Mouse (Mus musculus) skeletal muscle tissue, adult 2 months (tissue): Measurements from ENCODE around the gene Olfr1537.

Experiments
- DNase-seq: peaks from one replicate; pipeline ENCODE4 v3.0.0-alpha.2; 2012; ENCODE audit warnings: low read depth, low spot score

Gene Olfr1537

DNA sequence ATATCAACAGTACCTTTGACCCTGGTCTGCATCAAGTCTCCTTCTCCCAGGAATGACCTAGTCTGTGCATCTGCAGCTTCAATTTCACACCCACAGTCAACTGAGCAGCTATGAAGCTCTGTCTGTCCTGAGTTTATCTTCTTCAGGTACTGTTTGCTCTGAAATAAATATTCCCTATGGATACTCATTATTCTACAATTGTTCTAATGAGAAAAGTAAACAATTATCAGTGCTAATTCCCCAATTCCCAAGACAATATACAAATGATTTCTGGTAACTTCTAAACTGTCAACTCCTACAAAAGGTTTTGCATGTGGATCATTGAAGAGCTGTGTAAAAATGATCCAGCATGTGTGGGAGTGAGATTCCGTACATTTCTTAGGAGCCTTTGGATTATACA is at the start of gene Olfr1537:
Olfr1537 (minus strand) TSS at position 101 of the 400 bp plus-strand sequence.
- DNase-seq, result no peak

DNA sequence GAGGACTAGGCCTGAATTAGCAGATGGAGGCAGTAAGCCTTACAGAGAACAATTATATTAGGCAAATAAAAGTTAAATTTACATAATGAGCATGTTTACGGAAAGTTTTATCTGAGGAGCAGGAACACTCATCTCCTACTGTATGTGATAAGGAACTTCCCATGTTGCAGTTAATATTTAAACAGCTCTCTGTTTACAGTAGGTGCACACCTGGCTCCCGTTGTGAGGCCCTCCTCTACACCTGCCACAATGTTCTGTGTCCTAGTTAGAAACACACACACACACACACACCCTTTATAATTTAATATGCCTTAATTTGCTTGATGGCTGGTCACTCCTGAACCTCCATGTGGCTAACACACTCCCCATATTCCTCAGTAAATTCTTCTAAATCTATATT is 37.3 kb upstream of the Olfr1537 start:
- no peak for DNase-seq

DNA sequence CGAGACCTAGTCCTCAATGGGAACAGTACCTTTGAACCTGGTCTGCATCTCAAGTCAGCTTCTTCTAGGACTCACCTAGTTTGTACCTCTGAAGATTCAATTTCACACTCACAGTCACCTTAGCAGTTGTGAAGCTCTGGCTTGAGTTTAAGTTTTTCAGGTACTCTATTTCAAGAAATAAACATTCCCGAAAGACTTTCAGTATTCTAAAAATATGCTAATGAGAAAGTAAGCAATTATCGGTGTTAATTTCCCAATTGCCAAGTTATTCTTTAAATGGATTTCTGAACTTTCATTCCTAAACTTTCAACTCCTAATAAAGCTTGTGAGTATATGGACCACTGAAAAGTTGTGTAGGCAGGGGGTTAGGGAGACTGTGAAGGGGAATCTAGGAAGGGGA is 26.9 kb upstream of the Olfr1537 start, which contains the start of gene Olfr945:
Olfr945 (minus strand) TSS at position 101 of the 400 bp plus-strand sequence.
- no peak for DNase-seq

DNA sequence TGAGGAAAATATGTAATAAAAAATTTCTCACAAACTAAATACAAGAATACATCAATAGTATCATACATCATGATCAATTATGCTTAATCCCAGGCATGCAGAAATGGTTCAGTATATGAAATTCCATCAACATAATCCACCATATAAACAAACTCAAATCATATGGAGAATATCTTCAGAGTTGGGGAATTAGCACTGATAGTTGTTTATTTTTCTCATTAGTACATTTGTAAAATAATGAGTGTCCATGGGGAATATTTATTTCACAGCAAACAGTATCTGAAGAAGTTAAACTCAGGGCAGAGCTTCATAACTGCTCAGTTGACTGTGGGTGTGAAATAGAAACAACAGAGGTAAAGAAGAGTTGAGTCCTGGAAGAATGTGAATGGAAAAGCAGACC is 48.2 kb downstream of the Olfr1537 start, which contains the start of gene Olfr944:
Olfr944 (plus strand) TSS at position 301 of the 400 bp plus-strand sequence.
- DNase-seq, result no peak
